Mouse (Mus musculus): ENCODE measurements around the gene Tmem53.

DNA sequence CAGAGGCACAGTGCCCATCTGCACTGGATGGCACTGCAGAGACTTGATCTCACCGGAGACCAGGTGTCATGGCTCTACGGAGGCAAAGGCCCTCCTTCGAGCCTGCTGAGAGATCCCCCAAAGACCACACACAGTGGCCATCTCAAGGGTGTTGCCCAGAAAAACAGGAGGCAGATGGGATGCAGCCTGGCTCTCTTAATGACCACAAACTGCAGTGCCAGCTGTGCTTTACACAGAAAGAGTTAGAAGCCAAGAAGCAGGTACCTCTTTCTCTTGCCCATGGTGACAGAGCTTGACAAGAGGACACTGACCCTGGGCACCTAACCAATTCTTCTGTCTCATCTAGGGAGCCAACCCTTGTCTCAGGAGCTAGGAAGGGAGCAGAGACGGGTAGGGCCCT lies 32.6 kb downstream of the Tmem53 start:
- TF ChIP-seq ZNF384 (IDR thresholded peaks at IDR 0.05; ENCODE audit: low read depth, low read length) (no peak), MAFK (IDR thresholded peaks at IDR 0.05; ENCODE audit: insufficient read depth, low read depth, low read length) (no peak), ZC3H11A (IDR thresholded peaks at IDR 0.05; ENCODE audit: borderline replicate concordance, low read depth, low read length) (no peak), CHD2 (IDR thresholded peaks at IDR 0.05; ENCODE audit: low read depth, low read length) (no peak)

Measured in ES-E14 (cell line).